Mouse (Mus musculus) liver, embryonic 14.5 days (tissue): ENCODE results near the gene Aacs. TPM values are rescaled to one million over a fixed set of nuclear protein-coding genes. Genes with fewer than 3 reads are reported as not detected.

Experiments
- ATAC-seq: fragments of 200-750 bp; cut with Nextera tagmentation; 2 replicates; pipeline ENCODE4 v1.8.0; 2017; ENCODE audit warnings: moderate number of reproducible peaks, mild to moderate bottlenecking, moderate library complexity; ENCODE audit not compliant: insufficient read depth
- DNase-seq, 3 experiments: peaks; one replicate each; pipeline ENCODE4 v3.0.0-alpha.2; 2012 to 2013; ENCODE audit warnings: low read depth in 3 of 3, low spot score in 3 of 3
- H3K27ac ChIP-seq: fragments of 300-500 bp; sonication (generic); 2 replicates; pipeline ENCODE4 v1.5.1; 2014; ENCODE audit warnings: moderate library complexity, mild to moderate bottlenecking, control low read depth, inconsistent platforms
- H3K27me3 ChIP-seq: fragments of 300-500 bp; sonication (generic); 2 replicates; pipeline ENCODE4 v1.6.1; 2014; ENCODE audit warnings: mild to moderate bottlenecking, low read length, moderate library complexity; ENCODE audit not compliant: control insufficient read depth, insufficient read depth
- H3K36me3 ChIP-seq: fragments of 300-500 bp; sonication (generic); replicated peaks from 2 replicates; pipeline ENCODE4 v1.6.1; 2014; ENCODE audit warnings: low read depth; ENCODE audit not compliant: control insufficient read depth, insufficient read depth
- H3K4me1 ChIP-seq, 2 experiments: fragments of 200-500 bp in 1 of 2; fragments of 300-500 bp in 1 of 2; sonication (generic) in 1 of 2; replicated peaks; 2 replicates each; pipeline ENCODE4 v1.6.1; 2012 to 2014; ENCODE audit warnings: antibody characterized with exemption in 1 of 2, inconsistent platforms in 1 of 2, low read length in 1 of 2; ENCODE audit not compliant: control insufficient read depth in 2 of 2, insufficient read depth in 2 of 2
- H3K4me2 ChIP-seq: fragments of 300-500 bp; sonication (generic); 2 replicates; pipeline ENCODE4 v1.6.1; 2014; ENCODE audit warnings: low read depth, mild to moderate bottlenecking, control low read depth, moderate library complexity
- H3K4me3 ChIP-seq, 2 experiments: fragments of 200-500 bp in 1 of 2; fragments of 300-500 bp in 1 of 2; sonication (generic) in 1 of 2; 2 replicates each; pipeline ENCODE4 v1.5.1; 2012 to 2014; ENCODE audit warnings: low read depth in 2 of 2, low read length in 2 of 2, mild to moderate bottlenecking in 2 of 2, control low read depth in 1 of 2, inconsistent platforms in 1 of 2, moderate library complexity in 1 of 2; ENCODE audit not compliant: insufficient read depth in 1 of 2
- H3K9ac ChIP-seq: fragments of 300-500 bp; sonication (generic); replicated peaks from 2 replicates; pipeline ENCODE4 v1.6.1; 2014; ENCODE audit warnings: mild to moderate bottlenecking, control low read depth, moderate library complexity
- H3K9me3 ChIP-seq: fragments of 300-500 bp; sonication (generic); 2 replicates; pipeline ENCODE4 v1.6.1; 2016; ENCODE audit warnings: low read length, mixed read lengths; ENCODE audit not compliant: control insufficient read depth
- CTCF ChIP-seq: IDR thresholded peaks from 2 replicates; pipeline ENCODE4 v1.5.1; 2016; ENCODE audit warnings: antibody characterized with exemption, low read depth, control low read depth
- EP300 ChIP-seq: IDR thresholded peaks from 2 replicates; pipeline ENCODE4 v1.6.1; 2016; ENCODE audit warnings: antibody characterized with exemption, low read depth
- WGBS: fragments of 180-500 bp; shearing (Covaris S2); extraction: QIAGEN DNeasy Blood & Tissue Kit; methylation state at CpG from one replicate; pipeline ENCODE4 v1.1.7; 2014; ENCODE audit not compliant: insufficient replicate concordance; 5-methylcytosine and 5-hydroxymethylcytosine counted together
- polyA plus RNA-seq, 2 experiments: library from polyadenylated mRNA; depleted of rRNA in 1 of 2; stranded (reverse) in 1 of 2; unstranded in 1 of 2; fragments of >200 nt; fragmentation: Nextera tagmentation in 1 of 2; extraction: Ambion mirVana in 1 of 2; gene quantifications; 2 replicates each; pipeline versions ENCODE4 v1.2.1 to v1.2.3; 2012 to 2014

The Aacs gene
- polyA plus RNA-seq, 2 experiments: 11.0 to 13.2 TPM

DNA sequence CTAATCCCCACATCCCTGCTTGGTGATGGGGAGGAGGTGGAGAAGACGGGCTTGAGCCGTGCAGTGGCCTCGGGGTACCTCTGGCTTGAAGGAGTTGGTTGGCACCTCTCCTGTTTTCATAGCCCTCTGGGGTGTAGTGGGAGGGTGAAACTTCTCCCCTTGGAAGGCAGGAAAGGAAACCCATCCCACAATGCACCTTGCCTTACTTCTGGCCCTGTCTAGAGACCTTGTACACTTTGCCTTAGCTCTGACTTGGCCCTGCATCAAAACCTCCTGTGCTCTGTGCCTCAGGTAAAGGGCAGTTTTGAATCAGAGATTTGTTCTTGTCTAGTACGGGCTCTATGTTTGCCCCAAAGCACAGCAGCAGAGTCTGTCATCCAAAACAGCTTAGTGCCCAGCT lies 4.9 kb upstream of the Aacs start:
- no peak overlapping the region for H3K4me3 ChIP-seq
- DNase-seq (no peak), ATAC-seq (no peak)
- 81% methylated on average over 4 of the region's 4 CpGs for WGBS
- TF ChIP-seq EP300 (no peak), CTCF (no peak)
- no peak overlapping the region for H3K27ac ChIP-seq
- no peaks in the 10 kb centered on the region for H3K27me3 ChIP-seq
- H3K9ac ChIP-seq: no peak overlapping the region
- no peaks in the 10 kb centered on the region for H3K9me3 ChIP-seq
- H3K4me2 ChIP-seq: no peak overlapping the region
- H3K4me1 ChIP-seq: peaks cover 13 to 30% of the 10 kb centered on the region in 2 experiments
- no peaks in the 10 kb centered on the region for H3K36me3 ChIP-seq

DNA sequence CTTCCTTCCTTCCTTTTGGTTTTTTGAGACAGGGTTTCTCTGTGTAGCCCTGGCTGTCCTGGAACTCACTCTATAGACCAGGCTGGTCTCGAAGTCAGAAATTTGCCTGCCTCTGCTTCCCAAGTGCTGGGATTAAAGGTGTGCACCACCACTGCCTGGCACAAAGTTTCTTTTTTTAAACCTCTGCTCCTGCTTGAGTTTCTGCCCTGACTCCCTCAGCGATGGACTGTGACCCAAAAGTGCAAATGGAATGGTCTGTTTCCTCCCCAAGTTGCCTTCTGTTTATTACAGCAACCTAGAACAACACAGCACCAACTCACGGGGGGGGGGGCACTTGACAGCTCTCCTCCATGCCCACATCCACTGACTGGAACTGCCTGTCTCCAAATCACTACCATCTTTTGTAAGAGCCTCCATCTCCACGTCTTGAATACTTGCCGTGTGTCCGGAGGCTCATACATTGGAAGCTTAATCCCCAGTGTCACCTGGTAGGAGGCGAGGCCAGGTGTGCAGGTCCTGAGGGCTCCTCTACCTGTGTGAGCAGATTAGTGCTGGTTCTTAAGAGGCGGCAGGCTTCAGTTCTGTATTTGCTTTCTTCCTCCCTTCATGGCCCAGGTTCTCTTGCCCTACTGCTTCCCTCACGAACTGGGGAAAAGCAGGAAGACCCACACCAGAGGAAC lies 2.7 kb upstream of the Aacs start:
- ATAC-seq (no peak), DNase-seq (no peak)
- Histone ChIP-seq H3K27ac (no peak overlapping the region), H3K9me3 (no peaks in the 10 kb centered on the region), H3K4me1 (peaks cover 18 to 30% of the 10 kb centered on the region in 2 experiments), H3K4me2 (no peak overlapping the region), H3K36me3 (no peaks in the 10 kb centered on the region), H3K9ac (no peak overlapping the region), H3K4me3 (no peak overlapping the region), H3K27me3 (no peaks in the 10 kb centered on the region)
- 72% methylated on average over 9 of the region's 9 CpGs for WGBS
- TF ChIP-seq EP300 (no peak), CTCF (no peak)

- peak overlapping the region; percentile 68 to 70 for H3K4me3 ChIP-seq
- 57% methylated on average over 12 of the region's 12 CpGs for WGBS
- peaks cover 18 to 22% of the 10 kb centered on the region in 2 experiments for H3K4me1 ChIP-seq
- H3K27ac ChIP-seq: peak overlapping the region; percentile 97
- peak overlapping the region; percentile 76 for H3K9ac ChIP-seq
- ATAC-seq (peak; percentile 17; the same call in 1 of the 2 replicates), DNase-seq (no peak)
- H3K27me3 ChIP-seq: no peaks in the 10 kb centered on the region
- TF ChIP-seq CTCF (no peak), EP300 (no peak)
- peak overlapping the region; percentile 82 for H3K4me2 ChIP-seq
- H3K9me3 ChIP-seq: no peaks in the 10 kb centered on the region
- no peaks in the 10 kb centered on the region for H3K36me3 ChIP-seq
These were observed 584 bp upstream of the Aacs start for GRCm38 (mm10) chr5:125475030-125475429.

DNA sequence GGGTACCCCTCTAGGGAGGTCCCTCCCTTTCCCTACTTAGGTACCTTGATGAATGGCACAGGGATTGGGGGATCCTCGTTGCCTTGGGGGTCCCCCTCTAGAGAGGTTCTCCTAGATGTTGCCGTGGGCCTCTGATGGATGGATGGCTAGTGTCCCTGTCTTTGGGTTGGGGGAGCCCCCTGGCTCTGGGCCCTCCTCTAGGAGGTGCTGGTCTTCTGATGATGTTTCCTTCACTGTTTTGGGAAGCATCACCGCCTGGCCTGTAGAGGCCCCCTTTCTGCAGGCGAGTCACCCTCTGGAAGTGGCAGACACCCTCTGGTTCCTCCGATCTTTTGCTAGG lies 642 bp downstream of the Aacs start:
- ATAC-seq (no peak; the same call in 1 of the 2 replicates), DNase-seq (no peak)
- H3K4me2 ChIP-seq: peak overlapping the region; percentile 82
- H3K9me3 ChIP-seq: no peaks in the 10 kb centered on the region
- no peaks in the 10 kb centered on the region for H3K27me3 ChIP-seq
- peaks cover 18 to 21% of the 10 kb centered on the region in 2 experiments for H3K4me1 ChIP-seq
- TF ChIP-seq CTCF: peak; percentile 8; the same call in 1 of the 2 replicates
- no peak for TF ChIP-seq EP300
- no peaks in the 10 kb centered on the region for H3K36me3 ChIP-seq
- H3K27ac ChIP-seq: no peak overlapping the region
- 20% methylated on average over 5 of the region's 5 CpGs for WGBS
- peak overlapping the region; percentile 68 to 71 for H3K4me3 ChIP-seq
- H3K9ac ChIP-seq: peak overlapping the region; percentile 67

DNA sequence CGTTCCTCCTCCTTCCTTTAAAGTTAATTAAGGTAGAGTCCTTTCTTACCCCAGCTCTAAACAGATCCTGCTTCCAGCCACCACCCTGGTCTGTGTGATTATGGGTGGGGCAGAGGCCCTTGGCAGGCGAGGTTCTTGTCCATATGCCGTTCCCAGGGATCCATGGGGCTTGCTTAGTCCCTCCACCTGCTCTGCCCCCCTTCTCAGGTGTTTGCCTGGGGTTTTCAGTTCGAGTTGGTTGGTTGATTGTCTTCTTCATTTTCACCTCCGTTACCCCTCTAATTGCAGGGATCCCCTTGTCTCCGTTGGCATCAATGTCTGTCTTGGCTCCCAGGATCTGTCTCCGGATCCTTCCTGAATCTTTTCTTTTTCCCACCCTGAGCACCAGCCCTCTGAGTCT lies 1.2 kb downstream of the Aacs start:
- Histone ChIP-seq H3K4me2 (peak overlapping the region; percentile 82), H3K9me3 (no peaks in the 10 kb centered on the region), H3K4me3 (peak overlapping the region; percentile 68 to 71), H3K9ac (peak overlapping the region; percentile 67; the same call in 1 of the 2 replicates), H3K36me3 (no peaks in the 10 kb centered on the region), H3K4me1 (peaks cover 18 to 21% of the 10 kb centered on the region in 2 experiments), H3K27me3 (no peaks in the 10 kb centered on the region), H3K27ac (no peak overlapping the region)
- no peak for DNase-seq
- ATAC-seq: no peak
- 54% methylated on average over 7 of the region's 7 CpGs for WGBS
- TF ChIP-seq CTCF: no peak
- TF ChIP-seq EP300: no peak
